Mouse (Mus musculus) olfactory bulb, adult 2 months (tissue): ENCODE results near the gene Hoxb6.

Source experiments
- CTCF ChIP-seq: fragments of 200-500 bp; IDR thresholded peaks from 2 replicates; pipeline ENCODE4 v1.5.1; 2012; ENCODE audit warnings: low read depth, mild to moderate bottlenecking, low read length, moderate library complexity; ENCODE audit not compliant: insufficient read depth
- POLR2A ChIP-seq: fragments of 200-500 bp; IDR thresholded peaks from 2 replicates; pipeline ENCODE4 v1.6.1; 2012; ENCODE audit warnings: mild to moderate bottlenecking, low read depth, low read length, moderate library complexity; ENCODE audit not compliant: insufficient read depth

DNA sequence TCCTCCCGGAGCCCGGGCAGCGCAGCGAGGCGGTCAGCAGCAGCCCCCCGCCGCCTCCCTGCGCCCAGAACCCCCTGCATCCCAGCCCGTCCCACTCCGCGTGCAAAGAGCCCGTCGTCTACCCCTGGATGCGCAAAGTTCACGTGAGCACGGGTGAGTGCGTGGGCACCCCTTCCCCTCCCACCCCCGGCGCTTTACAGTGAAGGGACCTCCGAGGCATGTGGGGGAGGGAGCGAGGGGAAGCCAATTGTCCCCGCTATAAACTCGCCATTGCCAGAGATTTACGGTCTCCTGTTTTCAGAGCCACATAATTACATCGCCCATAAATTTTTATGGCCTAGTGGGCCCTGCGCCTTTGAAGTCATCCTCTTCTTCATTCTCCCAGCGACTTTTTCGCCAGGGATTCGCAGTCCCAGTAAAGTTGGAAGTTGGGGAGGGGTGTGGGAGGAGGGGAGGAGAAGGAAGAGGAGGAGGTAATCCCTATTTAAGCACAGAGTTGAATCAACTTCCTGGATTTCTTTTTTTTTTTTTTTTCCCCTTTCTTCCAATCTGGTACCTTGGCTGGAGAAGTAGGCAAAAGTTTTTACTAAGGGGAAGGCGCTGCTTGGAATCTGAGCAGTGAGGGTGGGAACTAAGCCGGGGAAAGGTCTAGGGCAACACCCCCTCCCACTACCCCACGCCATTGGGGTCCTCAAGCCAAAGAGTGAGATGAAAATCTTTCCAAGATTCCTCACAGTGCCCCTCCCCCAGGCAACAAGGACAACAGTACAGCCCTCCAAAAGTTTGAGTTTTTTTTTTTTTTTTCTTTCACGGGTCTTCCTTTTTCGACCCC lies 27.0 kb downstream of the Hoxb6 start:
- no peak for TF ChIP-seq CTCF
- no peak for TF ChIP-seq POLR2A
